8 mouse cellular contexts compared by ENCODE assay signal in genomic region chr13:104937759-104938158, GRCm38 (mm10).
DNase-seq lines count a peak whose midpoint lies in the region; ATAC-seq lines count a peak whose summit lies in the region.
"Had no signal": no experiment of that assay in that cellular context is flagged by ENCODE, and none has a peak within 500 bp of the region (broad histone marks: within the 10 kb centered on the region; RNA-seq: fewer than 3 reads in every experiment).

No protein-coding gene starts in this region.

- ATAC-seq in activated CD4-positive, CD25-positive, alpha-beta regulatory T cell, adult 4 months = peak; percentile 23
- peak; percentile 25; the same call in 1 of the 2 replicates for ATAC-seq in common myeloid progenitor, adult 5-6 weeks (replicated peaks; ENCODE audit: low read depth, poor library complexity, severe bottlenecking)
- ATAC-seq in intestine, embryonic 15.5 days = no peak
- no peak for ATAC-seq in midbrain, embryonic 16.5 days

- peak overlapping the region; percentile 48 for H3K4me2 ChIP-seq in intestine, embryonic 15.5 days (replicated peaks)
- H3K4me2 ChIP-seq in midbrain, embryonic 16.5 days (ENCODE audit: low read length) = peak overlapping the region; percentile 49

- 18% methylated on average over 5 of the region's 6 CpGs for WGBS in intestine, embryonic 15.5 days
- WGBS in midbrain, embryonic 16.5 days = 34% methylated on average over 5 of the region's 6 CpGs

- no peaks in the 10 kb centered on the region for H3K36me3 ChIP-seq in intestine, embryonic 15.5 days
- no peaks in the 10 kb centered on the region for H3K36me3 ChIP-seq in midbrain, embryonic 16.5 days (ENCODE audit: control insufficient read depth, insufficient read depth, low read length)

- no peak overlapping the region for H3K27ac ChIP-seq in intestine, embryonic 15.5 days
- H3K27ac ChIP-seq in midbrain, embryonic 16.5 days (ENCODE audit: low read length) = no peak overlapping the region

- no peaks in the 10 kb centered on the region for H3K4me1 ChIP-seq in intestine, embryonic 15.5 days (replicated peaks)
- peaks cover 3% of the 10 kb centered on the region for H3K4me1 ChIP-seq in midbrain, embryonic 16.5 days (ENCODE audit: control insufficient read depth, insufficient read depth, low read length)

- no peak overlapping the region for H3K9ac ChIP-seq in intestine, embryonic 15.5 days
- peak overlapping the region; percentile 26; the same call in 1 of the 2 replicates for H3K9ac ChIP-seq in midbrain, embryonic 16.5 days (ENCODE audit: low read depth, low read length)

- DNase-seq in right cerebral cortex, postnatal 25 days = no peak
- DNase-seq in gastrocnemius, adult 18-20 months (ENCODE audit: low spot score) = no peak
- DNase-seq in adrenal gland, adult 18-20 months (ENCODE audit: low spot score in 2 of 2) = no peak
- DNase-seq: kidney, adult 2 months had no signal

- H3K4me3 ChIP-seq in intestine, embryonic 15.5 days (replicated peaks) = no peak overlapping the region
- peak overlapping the region; percentile 10 for H3K4me3 ChIP-seq in midbrain, embryonic 16.5 days (ENCODE audit: low read depth, low read length)

- no peaks in the 10 kb centered on the region for H3K27me3 ChIP-seq in intestine, embryonic 15.5 days (replicated peaks)
- no peaks in the 10 kb centered on the region for H3K27me3 ChIP-seq in midbrain, embryonic 16.5 days (ENCODE audit: control insufficient read depth, insufficient read depth, low read depth, low read length)

- H3K9me3 ChIP-seq in intestine, embryonic 15.5 days = no peaks in the 10 kb centered on the region
- no peaks in the 10 kb centered on the region for H3K9me3 ChIP-seq in midbrain, embryonic 16.5 days (replicated peaks; ENCODE audit: control insufficient read depth, low read length, poor library complexity, severe bottlenecking)

Comparison
In these comparisons a context has a peak if more than half of its experiments do, and no peak if none do; other contexts are left out.
1. ATAC-seq: peak in activated CD4-positive, CD25-positive, alpha-beta regulatory T cell, adult 4 months (single experiment) and common myeloid progenitor, adult 5-6 weeks (single experiment); none in intestine, embryonic 15.5 days (single experiment) and midbrain, embryonic 16.5 days (single experiment).